ENCODE assay signal across 8 mouse cellular contexts in the genomic region with DNA sequence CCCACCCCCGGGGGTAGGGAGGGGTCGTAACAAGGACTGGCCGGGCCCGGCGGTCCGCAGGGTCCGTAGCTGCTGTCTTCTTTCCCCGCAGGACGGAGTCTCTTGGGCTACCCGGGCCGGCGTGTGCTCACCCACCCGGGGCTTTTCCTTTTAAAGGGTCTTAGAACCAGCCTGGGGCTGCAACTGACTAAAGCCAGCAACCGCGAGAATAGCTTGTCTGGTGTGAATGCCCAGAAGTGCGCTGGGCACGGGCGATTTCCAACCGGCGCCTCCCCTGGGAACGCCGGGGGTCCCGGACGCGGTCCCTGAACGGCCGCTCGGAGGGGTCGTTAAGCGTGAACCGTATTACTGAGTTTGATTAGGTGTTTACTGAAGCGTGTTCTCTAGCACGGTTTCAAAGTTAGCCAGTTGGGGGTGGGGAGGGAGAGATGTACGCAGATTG. TPM values are rescaled to one million over a fixed set of nuclear protein-coding genes. Genes with fewer than 3 reads are reported as not detected.
DNase-seq lines count a peak whose midpoint lies in the region; ATAC-seq and TF ChIP-seq lines count a peak whose summit lies in the region.

No protein-coding gene starts in this region.

- peak overlapping the region; percentile 100 for H3K4me3 ChIP-seq in heart, embryonic 12.5 days
- peak overlapping the region; percentile 78 to 81 for H3K4me3 ChIP-seq in MEL (ENCODE audit: control insufficient read depth in 1 of 2, insufficient read depth in 1 of 2, low read depth in 2 of 2, low read length in 2 of 2)
- H3K4me3 ChIP-seq in forebrain, embryonic 11.5 days (ENCODE audit: low read depth, low read length): peak overlapping the region; percentile 92
- peak overlapping the region; percentile 73 for H3K4me3 ChIP-seq in kidney, postnatal 0 days (replicated peaks; ENCODE audit: low read depth, low read length)
- H3K4me3 ChIP-seq in midbrain, postnatal 0 days (ENCODE audit: low read depth, low read length): peak overlapping the region; percentile 88

- no peak for TF ChIP-seq CTCF in MEL (IDR thresholded peaks at IDR 0.05 in 2 of 3, conservative IDR thresholded peaks at IDR 0.05 in 1 of 3; ENCODE audit: control insufficient read depth in 1 of 3, insufficient read depth in 1 of 3, low read depth in 2 of 3, low read length in 3 of 3, poor library complexity in 1 of 3, severe bottlenecking in 1 of 3)
- no peak for TF ChIP-seq CTCF in kidney, postnatal 0 days (IDR thresholded peaks at IDR 0.05; ENCODE audit: low read depth)
- TF ChIP-seq CTCF in midbrain, postnatal 0 days (IDR thresholded peaks at IDR 0.05): no peak

- peaks cover 25% of the 10 kb centered on the region for H3K79me2 ChIP-seq in MEL (ENCODE audit: control insufficient read depth, insufficient read depth, low read length, poor library complexity)

- no peak for DNase-seq in heart, postnatal 4 days
- peak; percentile 47 for DNase-seq in MEL (ENCODE audit: low read depth, low spot score)
- DNase-seq in forebrain, embryonic 11.5 days (ENCODE audit: low spot score): no peak
- peak; percentile 24 for DNase-seq in kidney, postnatal 0 days (ENCODE audit: low spot score)
- peak; percentile 27 for DNase-seq in midbrain, postnatal 0 days (ENCODE audit: low spot score)
- DNase-seq in ovary, postnatal 36 days (ENCODE audit: low spot score): no peak
- no peak for DNase-seq in urinary bladder, adult 2 months (ENCODE audit: low spot score)

- no peak for TF ChIP-seq POLR2A in MEL (IDR thresholded peaks at IDR 0.05; ENCODE audit: control insufficient read depth in 1 of 2, insufficient read depth in 1 of 2, low read depth in 1 of 2, low read length in 2 of 2, poor library complexity in 1 of 2)

- H3K4me1 ChIP-seq in heart, embryonic 12.5 days (replicated peaks): peaks cover 26% of the 10 kb centered on the region
- H3K4me1 ChIP-seq in MEL (ENCODE audit: control insufficient read depth in 1 of 2, insufficient read depth in 2 of 2, low read length in 2 of 2): peaks cover 0 to 7% of the 10 kb centered on the region in 2 experiments; a peak in 3 of 4 replicates
- H3K4me1 ChIP-seq in forebrain, embryonic 11.5 days (replicated peaks; ENCODE audit: control insufficient read depth, insufficient read depth, low read length): no peaks in the 10 kb centered on the region; the same call in 1 of the 2 replicates
- H3K4me1 ChIP-seq in kidney, postnatal 0 days (replicated peaks; ENCODE audit: insufficient read depth, low read length): peaks cover 11% of the 10 kb centered on the region
- peaks cover 8% of the 10 kb centered on the region; the same call in 1 of the 2 replicates for H3K4me1 ChIP-seq in midbrain, postnatal 0 days (ENCODE audit: insufficient read depth, low read length)

- no peak for TF ChIP-seq EP300 in MEL (IDR thresholded peaks at IDR 0.05; ENCODE audit: low read depth in 1 of 2, low read length in 2 of 2)

- no peak for TF ChIP-seq RAD21 in MEL (IDR thresholded peaks at IDR 0.05; ENCODE audit: low read depth, low read length)

- H3K4me2 ChIP-seq in heart, embryonic 12.5 days: peak overlapping the region; percentile 83
- peak overlapping the region; percentile 62 for H3K4me2 ChIP-seq in forebrain, embryonic 11.5 days (ENCODE audit: low read depth, low read length, severe bottlenecking)
- H3K4me2 ChIP-seq in kidney, postnatal 0 days (ENCODE audit: low read length): peak overlapping the region; percentile 91
- peak overlapping the region; percentile 78 for H3K4me2 ChIP-seq in midbrain, postnatal 0 days (ENCODE audit: low read depth, low read length, poor library complexity, severe bottlenecking)

- under 1% methylated on average over 34 of the region's 34 CpGs for whole genome bisulfite sequencing in heart, embryonic 12.5 days
- under 1% methylated on average over 32 of the region's 34 CpGs for WGBS in forebrain, embryonic 11.5 days
- under 1% methylated on average over 33 of the region's 34 CpGs for WGBS in kidney, postnatal 0 days
- WGBS in midbrain, postnatal 0 days: under 1% methylated on average over 34 of the region's 34 CpGs

- peak overlapping the region; percentile 99 for H3K9ac ChIP-seq in heart, embryonic 12.5 days
- H3K9ac ChIP-seq in MEL (ENCODE audit: control insufficient read depth, low read depth, low read length, poor library complexity, severe bottlenecking): peak overlapping the region; percentile 90
- H3K9ac ChIP-seq in forebrain, embryonic 11.5 days (ENCODE audit: low read length): peak overlapping the region; percentile 86
- H3K9ac ChIP-seq in kidney, postnatal 0 days (ENCODE audit: low read depth, low read length): peak overlapping the region; percentile 78
- peak overlapping the region; percentile 93 for H3K9ac ChIP-seq in midbrain, postnatal 0 days (replicated peaks; ENCODE audit: low read length, poor library complexity, severe bottlenecking)

- H3K27ac ChIP-seq in heart, embryonic 12.5 days (ENCODE audit: poor library complexity, severe bottlenecking): peak overlapping the region; percentile 91
- H3K27ac ChIP-seq in MEL (ENCODE audit: control insufficient read depth, low read depth, low read length): no peak overlapping the region
- no peak overlapping the region for H3K27ac ChIP-seq in forebrain, embryonic 11.5 days (ENCODE audit: low read depth, low read length)
- peak overlapping the region; percentile 92 for H3K27ac ChIP-seq in kidney, postnatal 0 days
- H3K27ac ChIP-seq in midbrain, postnatal 0 days (ENCODE audit: low read depth, low read length): peak overlapping the region; percentile 83

- H3K9me3 ChIP-seq in heart, embryonic 12.5 days (replicated peaks): no peaks in the 10 kb centered on the region
- no peaks in the 10 kb centered on the region for H3K9me3 ChIP-seq in MEL (replicated peaks; ENCODE audit: insufficient read depth, low read length)
- no peaks in the 10 kb centered on the region for H3K9me3 ChIP-seq in forebrain, embryonic 11.5 days (ENCODE audit: control insufficient read depth, low read length)
- H3K9me3 ChIP-seq in kidney, postnatal 0 days (replicated peaks; ENCODE audit: low read length): no peaks in the 10 kb centered on the region
- H3K9me3 ChIP-seq in midbrain, postnatal 0 days (ENCODE audit: low read length): no peaks in the 10 kb centered on the region

- peaks cover 2% of the 10 kb centered on the region; the same call in 1 of the 2 replicates for H3K36me3 ChIP-seq in heart, embryonic 12.5 days
- peaks cover 0 to 8% of the 10 kb centered on the region in 2 experiments; a peak in 2 of 4 replicates for H3K36me3 ChIP-seq in MEL (ENCODE audit: control insufficient read depth in 1 of 2, insufficient read depth in 2 of 2, low read length in 2 of 2)
- no peaks in the 10 kb centered on the region for H3K36me3 ChIP-seq in forebrain, embryonic 11.5 days (ENCODE audit: control insufficient read depth, insufficient read depth, low read length)
- H3K36me3 ChIP-seq in kidney, postnatal 0 days (ENCODE audit: insufficient read depth, low read length): no peaks in the 10 kb centered on the region
- H3K36me3 ChIP-seq in midbrain, postnatal 0 days (ENCODE audit: insufficient read depth, low read length): no peaks in the 10 kb centered on the region

- no peak; the same call in 1 of the 2 replicates for ATAC-seq in heart, embryonic 12.5 days (ENCODE audit: insufficient number of reproducible peaks, low FRiP score)
- ATAC-seq in forebrain, embryonic 11.5 days (replicated peaks; ENCODE audit: low FRiP score): peak; percentile 65
- ATAC-seq in kidney, postnatal 0 days (replicated peaks; ENCODE audit: low FRiP score, low read depth): peak; percentile 42
- peak; percentile 47 for ATAC-seq in midbrain, postnatal 0 days (ENCODE audit: low FRiP score)

- H3K27me3 ChIP-seq in heart, embryonic 12.5 days (replicated peaks): no peaks in the 10 kb centered on the region
- no peaks in the 10 kb centered on the region for H3K27me3 ChIP-seq in MEL (ENCODE audit: control insufficient read depth in 1 of 2, insufficient read depth in 2 of 2, low read length in 2 of 2)
- no peaks in the 10 kb centered on the region for H3K27me3 ChIP-seq in forebrain, embryonic 11.5 days (ENCODE audit: control insufficient read depth, insufficient read depth, low read length)
- H3K27me3 ChIP-seq in kidney, postnatal 0 days (ENCODE audit: insufficient read depth, low read length): no peaks in the 10 kb centered on the region
- no peaks in the 10 kb centered on the region for H3K27me3 ChIP-seq in midbrain, postnatal 0 days (ENCODE audit: insufficient read depth, low read length)

RNA-seq across cellular contexts. Expression of a gene that starts 0.6 kb away (rescaled TPM):
- polyA plus RNA-seq in heart, embryonic 12.5 days (2016; fragmentation: Nextera tagmentation; extraction: Ambion mirVana): 30.9 and 34.0 TPM in 2 replicates
- 10 to 100 TPM; 29.8 to 35.1 TPM for total RNA-seq in heart, postnatal 4 days (2021)
- total RNA-seq in MEL (2012; rRNA removed): 10.2 and 10.7 TPM in 2 replicates
- polyA plus RNA-seq in MEL (2012; ENCODE audit: insufficient read depth in 1 of 2, insufficient read length in 2 of 2, low read depth in 1 of 2, low replicate concordance in 2 of 2, missing spikeins in 1 of 2): 10 to 100 TPM in 1 of 2 experiments, not detected in 1; 14.6 TPM
- 18.6 and 21.7 TPM in 2 replicates for polyA plus RNA-seq in forebrain, embryonic 11.5 days (2014; fragmentation: Nextera tagmentation; extraction: Ambion mirVana)
- 12.0 and 14.1 TPM in 2 replicates for polyA plus RNA-seq in kidney, postnatal 0 days (2015; fragmentation: Nextera tagmentation; extraction: Ambion mirVana)
- 75.0 and 84.0 TPM in 2 replicates for total RNA-seq in midbrain, postnatal 0 days (2014; rRNA removed)
- 25.5 TPM in 2 replicates for polyA plus RNA-seq in midbrain, postnatal 0 days (2015; fragmentation: Nextera tagmentation; extraction: Ambion mirVana)
- 38.1 and 38.6 TPM in 2 replicates for polyA plus RNA-seq in urinary bladder, adult 2 months (2012; rRNA removed)

RNA-seq across cellular contexts. Expression of a gene that starts 0.9 kb away (rescaled TPM):
- 165 and 170 TPM in 2 replicates for polyA plus RNA-seq in heart, embryonic 12.5 days (2016; fragmentation: Nextera tagmentation; extraction: Ambion mirVana)
- total RNA-seq in heart, postnatal 4 days (2021): 100 to 1,000 TPM; 125 to 126 TPM
- total RNA-seq in MEL (2012; rRNA removed): 74.8 and 76.0 TPM in 2 replicates
- polyA plus RNA-seq in MEL (2012; ENCODE audit: insufficient read depth in 1 of 2, insufficient read length in 2 of 2, low read depth in 1 of 2, low replicate concordance in 2 of 2, missing spikeins in 1 of 2): 10 to 100 TPM in 1 of 2 experiments, not detected in 1; 44.3 TPM
- 110 and 118 TPM in 2 replicates for polyA plus RNA-seq in forebrain, embryonic 11.5 days (2014; fragmentation: Nextera tagmentation; extraction: Ambion mirVana)
- 113 and 115 TPM in 2 replicates for polyA plus RNA-seq in kidney, postnatal 0 days (2015; fragmentation: Nextera tagmentation; extraction: Ambion mirVana)
- total RNA-seq in midbrain, postnatal 0 days (2014; rRNA removed): 56.9 and 125 TPM in 2 replicates
- 115 and 139 TPM in 2 replicates for polyA plus RNA-seq in midbrain, postnatal 0 days (2015; fragmentation: Nextera tagmentation; extraction: Ambion mirVana)
- polyA plus RNA-seq in urinary bladder, adult 2 months (2012; rRNA removed): 49.7 and 51.4 TPM in 2 replicates

RNA-seq across cellular contexts. Expression of a gene that starts 35.7 kb away (rescaled TPM):
- polyA plus RNA-seq in heart, embryonic 12.5 days (2016; fragmentation: Nextera tagmentation; extraction: Ambion mirVana): 24.0 and 27.5 TPM in 2 replicates
- 10 to 100 TPM; 29.0 to 30.9 TPM for total RNA-seq in heart, postnatal 4 days (2021)
- 8.6 and 9.5 TPM in 2 replicates for total RNA-seq in MEL (2012; rRNA removed)
- polyA plus RNA-seq in MEL (2012; ENCODE audit: insufficient read depth in 1 of 2, insufficient read length in 2 of 2, low read depth in 1 of 2, low replicate concordance in 2 of 2, missing spikeins in 1 of 2): 10 to 100 TPM in 1 of 2 experiments, not detected in 1; 17.0 TPM
- polyA plus RNA-seq in forebrain, embryonic 11.5 days (2014; fragmentation: Nextera tagmentation; extraction: Ambion mirVana): 38.1 and 39.1 TPM in 2 replicates
- 14.1 and 15.6 TPM in 2 replicates for polyA plus RNA-seq in kidney, postnatal 0 days (2015; fragmentation: Nextera tagmentation; extraction: Ambion mirVana)
- total RNA-seq in midbrain, postnatal 0 days (2014; rRNA removed): 38.9 and 40.6 TPM in 2 replicates
- 23.5 and 25.3 TPM in 2 replicates for polyA plus RNA-seq in midbrain, postnatal 0 days (2015; fragmentation: Nextera tagmentation; extraction: Ambion mirVana)
- polyA plus RNA-seq in urinary bladder, adult 2 months (2012; rRNA removed): 25.1 and 26.9 TPM in 2 replicates

Comparison
In these comparisons a context has a peak if more than half of its experiments do, and no peak if none do; other contexts are left out.
1. H3K27ac ChIP-seq: peak in heart, embryonic 12.5 days (single experiment), kidney, postnatal 0 days (single experiment) and midbrain, postnatal 0 days (single experiment); none in MEL (single experiment) and forebrain, embryonic 11.5 days (single experiment).
2. DNase-seq: peak in MEL (single experiment), kidney, postnatal 0 days (single experiment) and midbrain, postnatal 0 days (single experiment); none in heart, postnatal 4 days (single experiment), forebrain, embryonic 11.5 days (single experiment), ovary, postnatal 36 days (single experiment) and urinary bladder, adult 2 months (single experiment).
3. Peak in every context shown above with its lines, with median percentiles within 50 percentile points of each other: H3K4me2 ChIP-seq, H3K4me3 ChIP-seq and H3K9ac ChIP-seq.